Mouse (Mus musculus): ENCODE results near the gene Rad54l2. TPM values are rescaled to one million over a fixed set of nuclear protein-coding genes. Genes with fewer than 3 reads are reported as not detected.
A peak's percentile ranks its signal among the peaks of the same experiment; 100 is the strongest.

Gene Rad54l2
- polyA plus RNA-seq (2015; fragmentation: Nextera tagmentation; extraction: Ambion mirVana) = 8.2 and 8.8 TPM in 2 replicates

DNA sequence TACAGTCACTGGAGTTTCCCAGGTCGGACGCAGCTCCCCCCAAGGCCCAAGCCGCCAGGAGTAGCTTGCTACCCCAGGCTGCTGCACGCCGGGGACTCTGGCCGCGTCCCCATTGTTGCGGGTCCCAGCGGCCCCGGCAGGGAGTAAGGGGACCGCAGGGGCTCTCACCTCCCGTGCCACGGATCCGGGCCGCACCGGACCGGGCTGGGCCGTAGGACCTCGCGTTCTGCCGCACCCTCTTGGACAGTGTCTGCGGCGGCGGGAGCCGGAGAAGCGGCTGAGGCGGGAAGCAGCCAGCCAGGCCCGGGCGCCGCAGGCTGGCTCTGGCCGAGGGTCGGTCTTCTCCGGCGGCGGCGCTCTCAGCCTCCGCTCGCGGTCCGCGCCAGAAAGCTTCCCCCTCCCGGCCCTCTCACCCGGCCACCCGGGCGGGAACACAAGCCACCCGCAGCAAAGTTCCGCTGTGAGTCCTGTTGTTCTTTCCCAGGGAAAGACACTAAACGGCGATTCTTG, at the start of gene Rad54l2:
Gene Rad54l2 (minus strand): TSS at position 383 of the 510 bp plus-strand sequence.
- WGBS = under 1% methylated on average over 49 of the region's 49 CpGs
- peak; percentile 92 for ATAC-seq (ENCODE audit: low FRiP score)
- peak within 1 kb of the TSS; percentile 98 for H3K9ac ChIP-seq
- H3K9me3 ChIP-seq = no peaks in the 10 kb centered on the region
- H3K27ac ChIP-seq = peak within 1 kb of the TSS; percentile 84
- H3K4me3 ChIP-seq = peak within 1 kb of the TSS; percentile 84
- H3K36me3 ChIP-seq = no peaks in the 10 kb centered on the region
- peaks cover 26% of the 10 kb centered on the region for H3K4me1 ChIP-seq (replicated peaks)
- H3K27me3 ChIP-seq = 0 out of 2 replicates have a peak, but pooled peaks cover 3% of the 10 kb centered on the region
- peak within 1 kb of the TSS; percentile 89 for H3K4me2 ChIP-seq

DNA sequence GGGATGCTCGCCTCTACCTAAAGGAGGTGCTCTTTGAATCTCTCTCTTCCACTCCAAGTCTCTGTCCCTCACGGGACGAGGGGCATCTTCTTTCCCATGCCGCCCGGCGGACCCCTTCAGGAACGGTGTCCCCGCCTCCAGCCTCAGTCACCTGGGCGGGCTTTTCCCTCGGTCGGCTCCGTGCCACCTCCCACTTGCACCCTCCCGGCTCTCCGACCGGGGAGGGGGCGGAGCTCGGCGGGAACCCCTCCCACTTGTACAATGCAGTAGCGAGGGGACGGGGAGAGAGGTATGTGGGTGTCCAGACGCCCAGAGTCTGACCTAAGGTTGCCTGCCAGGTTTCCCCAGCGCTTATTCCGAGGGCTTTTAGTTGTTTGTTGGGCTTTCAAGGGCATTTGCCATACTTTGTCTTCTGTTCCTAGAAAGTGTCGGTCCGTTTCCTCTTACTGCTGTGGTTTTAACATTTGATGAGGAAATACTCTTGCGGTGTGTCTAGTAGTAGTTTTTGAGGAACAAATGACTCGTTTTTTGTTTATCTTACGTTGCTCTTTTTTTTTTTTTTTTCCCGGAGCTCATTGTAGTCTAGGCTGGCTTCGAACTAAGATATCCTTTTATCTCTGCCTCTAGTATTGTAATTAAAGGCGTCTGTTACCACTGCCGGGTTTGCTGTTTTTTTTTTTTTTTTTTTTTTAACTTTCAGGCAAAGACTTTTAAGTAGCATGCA, 33.5 kb upstream of the Rad54l2 start:
- Histone ChIP-seq H3K4me2 (peak overlapping the region; percentile 89), H3K9ac (peak overlapping the region; percentile 89), H3K27ac (peak overlapping the region; percentile 94), H3K4me1 (replicated peaks) (peaks cover 10% of the 10 kb centered on the region), H3K27me3 (no peaks in the 10 kb centered on the region), H3K4me3 (peak overlapping the region; percentile 88), H3K36me3 (no peaks in the 10 kb centered on the region), H3K9me3 (no peaks in the 10 kb centered on the region)
- WGBS = 5% methylated on average over 31 of the region's 32 CpGs
- peak; percentile 67 for ATAC-seq (ENCODE audit: low FRiP score)

DNA sequence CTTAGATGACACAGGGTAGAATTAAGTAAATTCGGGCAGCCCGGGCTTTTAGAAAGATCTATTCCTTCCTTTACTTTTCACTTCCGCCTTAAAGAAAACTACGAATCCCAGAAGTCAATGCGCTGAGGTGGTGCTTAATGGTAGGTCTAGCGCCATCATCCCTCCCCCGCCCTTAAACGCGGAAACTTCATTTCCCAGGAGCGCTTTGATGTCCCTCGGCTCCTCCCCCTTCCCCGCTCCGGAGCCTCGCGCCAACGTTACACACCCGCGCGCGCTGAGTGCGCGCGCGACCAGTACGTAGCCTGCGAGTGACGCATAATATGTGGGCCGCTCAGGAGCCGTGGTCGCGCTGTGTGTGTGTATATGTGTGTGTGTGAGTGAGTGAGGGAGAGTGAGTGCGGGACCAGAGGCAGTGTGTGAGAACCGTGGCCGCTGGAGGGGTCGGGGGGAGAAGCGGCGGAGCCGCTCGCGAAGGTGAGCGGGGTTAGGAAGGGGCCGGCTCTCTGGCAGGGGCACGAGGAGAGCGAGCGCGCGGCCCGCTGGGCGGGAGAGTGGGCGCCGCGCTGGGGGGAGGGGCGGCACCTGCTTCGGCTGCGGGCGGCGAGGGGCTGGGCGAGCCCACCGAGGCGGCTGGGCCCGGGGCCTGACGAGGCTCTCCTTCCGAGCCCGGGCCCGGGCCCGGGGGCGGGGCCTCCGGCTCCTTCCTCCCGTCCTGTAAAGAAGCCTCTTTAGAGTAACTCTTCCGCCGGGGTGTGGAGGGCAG, 32.8 kb upstream of the Rad54l2 start, which contains the start of gene Dcaf1:
Gene Dcaf1 (plus strand): TSS at position 257 of the 763 bp plus-strand sequence.
- Histone ChIP-seq H3K4me2 (peak within 1 kb of the TSS; percentile 89), H3K36me3 (no peaks in the 10 kb centered on the region), H3K4me1 (replicated peaks) (peaks cover 10% of the 10 kb centered on the region), H3K9me3 (no peaks in the 10 kb centered on the region), H3K27ac (peak within 1 kb of the TSS; percentile 94), H3K9ac (peak within 1 kb of the TSS; percentile 89), H3K4me3 (peak within 1 kb of the TSS; percentile 88), H3K27me3 (no peaks in the 10 kb centered on the region)
- ATAC-seq (ENCODE audit: low FRiP score) = peak; percentile 98
- WGBS = under 1% methylated on average over 56 of the region's 71 CpGs

DNA sequence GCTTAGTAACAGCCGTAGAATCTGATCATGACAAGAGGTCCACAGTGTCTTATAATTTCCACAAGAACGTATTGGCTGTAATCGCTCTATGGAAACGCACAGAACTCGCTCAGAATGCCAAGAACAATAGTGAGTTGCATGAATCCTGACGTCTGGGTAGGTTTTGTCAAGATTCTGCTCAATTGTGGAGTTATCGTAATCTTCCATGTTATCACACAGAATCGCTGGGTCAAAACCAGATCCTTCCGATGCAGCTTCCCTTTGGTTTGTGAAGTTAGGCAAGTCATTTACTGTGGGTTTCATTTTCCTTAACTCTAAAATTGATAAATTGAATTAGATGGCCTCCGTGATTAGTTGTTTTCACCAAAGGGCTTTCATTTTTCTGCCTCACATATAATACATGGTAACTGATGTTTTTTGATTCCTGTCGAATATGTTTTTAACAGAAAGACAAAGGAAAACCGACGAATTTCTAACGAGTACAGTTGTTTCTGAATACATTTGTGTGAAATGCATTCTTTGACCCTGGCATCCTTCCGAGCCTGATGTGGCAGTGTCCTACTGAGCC, 32.1 kb upstream of the Rad54l2 start:
- 52% methylated on average over 15 of the region's 15 CpGs for WGBS
- no peaks in the 10 kb centered on the region for H3K27me3 ChIP-seq
- no peaks in the 10 kb centered on the region for H3K36me3 ChIP-seq
- no peaks in the 10 kb centered on the region for H3K9me3 ChIP-seq
- H3K4me3 ChIP-seq = peak overlapping the region; percentile 88
- H3K9ac ChIP-seq = peak overlapping the region; percentile 61
- ATAC-seq (ENCODE audit: low FRiP score) = no peak
- H3K27ac ChIP-seq = peak overlapping the region; percentile 19; the same call in 1 of the 2 replicates
- H3K4me1 ChIP-seq (replicated peaks) = peaks cover 10% of the 10 kb centered on the region
- H3K4me2 ChIP-seq = peak overlapping the region; percentile 89

DNA sequence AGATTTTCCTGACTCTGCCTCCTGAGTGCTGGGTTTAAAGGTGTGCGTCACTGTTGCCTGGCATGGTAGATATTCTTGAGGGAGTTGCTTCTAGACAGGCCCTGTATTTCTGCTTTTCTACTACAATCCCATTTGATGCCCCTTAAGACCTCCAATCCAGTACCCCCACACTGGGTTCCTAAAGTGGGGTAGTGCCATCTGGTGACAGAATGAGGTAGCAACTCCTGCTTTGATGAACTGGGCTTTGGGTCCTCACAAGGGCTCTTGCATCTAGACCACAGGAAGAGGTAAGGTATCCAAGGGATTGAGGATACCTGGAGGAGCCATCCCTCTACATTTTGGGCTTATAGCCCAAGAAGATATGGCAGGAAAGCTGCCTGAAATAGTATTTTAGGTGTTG, 30.2 kb upstream of the Rad54l2 start:
- Histone ChIP-seq H3K27me3 (no peaks in the 10 kb centered on the region), H3K27ac (no peak overlapping the region), H3K4me3 (no peak overlapping the region), H3K9me3 (no peaks in the 10 kb centered on the region), H3K4me1 (replicated peaks) (peaks cover 10% of the 10 kb centered on the region), H3K4me2 (no peak overlapping the region), H3K36me3 (no peaks in the 10 kb centered on the region), H3K9ac (no peak overlapping the region)
- 89% methylated on average over 1 of the region's 1 CpGs for WGBS
- ATAC-seq (ENCODE audit: low FRiP score) = no peak

DNA sequence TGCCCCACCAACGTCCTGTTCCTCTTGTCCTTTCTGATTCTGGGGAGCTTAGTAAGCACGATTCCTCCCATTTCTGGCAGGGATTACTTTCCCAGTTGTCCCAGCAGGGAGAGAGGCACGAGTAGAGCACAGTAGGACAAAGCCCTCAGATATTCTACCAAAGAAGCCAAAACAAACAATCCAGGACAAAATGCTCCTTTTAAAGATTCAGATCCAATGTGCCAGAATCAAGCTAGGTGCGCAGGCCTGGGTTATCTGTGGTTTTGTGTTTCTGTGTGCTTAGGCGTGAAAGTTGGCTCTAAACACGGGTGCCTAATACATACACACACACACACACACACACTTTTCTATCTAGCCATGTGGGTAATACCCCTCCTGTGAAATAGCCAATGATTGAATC, 29.2 kb upstream of the Rad54l2 start:
- Histone ChIP-seq H3K9me3 (no peaks in the 10 kb centered on the region), H3K27ac (no peak overlapping the region), H3K4me2 (no peak overlapping the region), H3K9ac (no peak overlapping the region), H3K27me3 (no peaks in the 10 kb centered on the region), H3K36me3 (no peaks in the 10 kb centered on the region), H3K4me1 (replicated peaks) (peaks cover 8% of the 10 kb centered on the region), H3K4me3 (no peak overlapping the region)
- 78% methylated on average over 6 of the region's 6 CpGs for WGBS
- ATAC-seq (ENCODE audit: low FRiP score) = no peak

DNA sequence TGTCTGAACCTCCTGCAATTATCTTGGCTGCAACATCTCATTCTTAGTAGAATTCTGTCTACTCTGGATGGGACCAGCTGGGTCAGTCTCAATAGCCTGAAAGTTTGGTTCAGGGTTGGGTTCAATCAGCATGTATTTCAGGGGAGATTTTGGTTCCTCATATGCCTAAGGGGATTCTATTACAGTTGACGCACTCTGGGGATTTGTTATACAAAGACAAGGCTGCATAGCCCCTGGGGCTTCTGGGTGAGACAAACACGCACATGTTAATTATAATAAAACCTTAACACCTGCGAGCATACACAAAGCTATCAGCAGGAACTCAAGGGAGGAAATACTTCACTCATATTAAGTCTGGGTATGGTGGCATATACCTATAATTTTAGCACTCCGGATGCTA, 17.5 kb upstream of the Rad54l2 start:
- Histone ChIP-seq H3K27ac (no peak overlapping the region), H3K9me3 (peaks cover 15% of the 10 kb centered on the region), H3K9ac (no peak overlapping the region), H3K4me1 (replicated peaks) (no peaks in the 10 kb centered on the region), H3K27me3 (no peaks in the 10 kb centered on the region), H3K36me3 (no peaks in the 10 kb centered on the region), H3K4me3 (no peak overlapping the region), H3K4me2 (no peak overlapping the region)
- ATAC-seq (ENCODE audit: low FRiP score) = no peak
- WGBS = 81% methylated on average over 4 of the region's 4 CpGs

DNA sequence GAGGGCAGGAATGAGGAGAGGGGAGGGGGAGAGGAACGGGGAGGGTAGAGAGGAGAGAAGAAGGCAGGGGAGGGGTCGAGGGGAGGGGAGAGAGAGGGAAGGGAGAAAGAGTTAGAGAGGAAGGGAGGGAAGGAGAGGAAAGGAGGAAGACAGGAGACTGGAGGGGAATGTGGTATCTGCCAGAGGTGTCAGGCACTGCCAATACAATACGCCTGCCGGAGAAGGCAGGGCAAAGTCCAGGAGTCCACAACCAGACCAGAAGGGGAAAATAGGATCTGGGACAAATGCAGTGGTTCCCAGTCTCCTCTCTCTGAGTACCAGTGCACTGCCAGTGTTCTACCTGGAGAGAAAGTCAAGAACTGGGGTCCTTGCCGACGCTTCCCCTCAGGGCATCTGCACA, 1.8 kb upstream of the Rad54l2 start:
- no peaks in the 10 kb centered on the region for H3K9me3 ChIP-seq
- no peaks in the 10 kb centered on the region for H3K36me3 ChIP-seq
- no peak overlapping the region for H3K4me3 ChIP-seq
- no peak overlapping the region for H3K4me2 ChIP-seq
- no peak overlapping the region for H3K27ac ChIP-seq
- H3K27me3 ChIP-seq = 0 out of 2 replicates have a peak, but pooled peaks cover 3% of the 10 kb centered on the region
- no peak for ATAC-seq (ENCODE audit: low FRiP score)
- H3K9ac ChIP-seq = no peak overlapping the region
- peaks cover 22% of the 10 kb centered on the region for H3K4me1 ChIP-seq (replicated peaks)
- 67% methylated on average over 6 of the region's 6 CpGs for WGBS

DNA sequence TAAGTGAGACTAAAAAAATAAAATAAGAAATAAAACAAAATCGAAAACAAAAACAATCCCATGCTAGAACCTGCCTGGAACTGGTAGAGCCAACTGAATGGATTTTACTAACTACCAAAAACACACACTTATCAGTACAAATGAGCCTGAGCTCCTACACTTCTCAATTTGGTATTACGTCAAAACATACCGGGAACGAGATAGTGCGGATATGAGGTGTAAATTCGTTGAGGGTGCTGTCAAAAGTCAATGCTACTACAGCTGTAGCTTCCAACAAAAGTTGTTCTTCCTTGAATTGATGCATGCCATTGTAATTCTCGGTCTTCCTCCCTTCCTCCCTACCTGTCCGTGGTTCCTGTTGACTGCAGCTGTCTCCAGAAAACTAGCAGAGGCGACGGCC, 369 bp upstream of the Rad54l2 start:
- WGBS = 19% methylated on average over 10 of the region's 10 CpGs
- Histone ChIP-seq H3K4me1 (replicated peaks) (peaks cover 26% of the 10 kb centered on the region), H3K4me2 (peak overlapping the region; percentile 89), H3K9ac (peak overlapping the region; percentile 98), H3K27me3 (0 out of 2 replicates have a peak, but pooled peaks cover 3% of the 10 kb centered on the region), H3K36me3 (no peaks in the 10 kb centered on the region), H3K27ac (no peak overlapping the region), H3K9me3 (no peaks in the 10 kb centered on the region), H3K4me3 (peak overlapping the region; percentile 84)
- ATAC-seq (ENCODE audit: low FRiP score) = peak; percentile 38

DNA sequence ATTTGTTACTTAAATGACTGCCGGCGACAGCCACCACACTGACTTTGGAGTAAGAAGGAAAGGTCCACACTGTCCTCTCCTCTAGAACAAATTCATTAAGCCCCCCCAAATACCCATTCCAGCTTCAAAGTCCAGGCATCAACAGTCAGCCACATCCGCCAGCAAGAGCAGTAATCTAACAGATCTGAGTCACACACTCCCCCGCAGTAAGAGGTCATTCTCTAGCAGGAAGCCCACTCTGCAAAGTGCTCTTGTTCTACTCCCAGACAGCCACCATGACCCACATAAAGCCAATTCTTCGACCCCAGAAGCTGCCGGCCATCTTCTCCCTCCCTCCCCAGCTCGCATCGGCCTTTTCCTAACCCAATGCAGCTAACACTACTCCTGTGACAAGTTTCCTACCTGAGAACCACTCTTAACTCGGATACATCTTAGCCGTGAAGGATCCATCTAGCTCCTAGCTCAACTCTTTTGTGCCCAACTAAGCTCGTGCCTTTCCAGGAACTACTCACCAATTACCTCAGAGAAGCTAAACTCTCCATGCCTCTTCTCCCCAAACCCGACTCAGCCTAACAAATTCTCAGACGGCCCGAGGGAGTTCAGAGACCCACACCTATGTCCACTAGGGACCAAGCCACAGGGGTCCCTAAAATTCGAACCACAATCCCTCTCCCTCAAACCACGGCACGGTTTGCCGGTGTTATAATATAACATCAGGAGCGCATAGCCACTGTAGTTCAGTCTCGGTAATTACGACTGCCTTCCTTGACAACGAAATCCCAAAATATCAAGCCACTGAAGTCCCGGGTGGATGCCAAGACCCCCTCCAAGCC, 799 bp downstream of the Rad54l2 start:
- WGBS = 9% methylated on average over 23 of the region's 23 CpGs
- H3K4me2 ChIP-seq = peak overlapping the region; percentile 89

DNA sequence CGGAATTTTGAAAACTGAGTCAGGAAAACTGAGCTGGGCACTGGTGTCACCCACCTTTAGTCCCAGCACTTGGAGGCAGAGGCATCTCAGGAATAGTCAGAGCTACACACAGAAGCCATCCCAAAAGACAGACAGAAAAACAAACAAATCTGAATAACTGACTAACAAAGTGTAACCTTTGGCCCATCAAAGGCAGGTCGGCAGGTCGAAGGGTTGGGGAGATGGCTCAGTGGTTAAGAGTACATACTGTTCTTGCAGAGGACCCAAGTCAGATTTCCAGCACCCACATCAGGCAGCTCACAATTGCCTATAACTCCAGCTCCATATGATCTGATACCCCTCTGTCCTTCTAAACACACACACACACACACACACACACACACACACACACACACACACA, 3.8 kb downstream of the Rad54l2 start:
- Histone ChIP-seq H3K27me3 (no peaks in the 10 kb centered on the region), H3K9ac (no peak overlapping the region), H3K9me3 (no peaks in the 10 kb centered on the region), H3K36me3 (no peaks in the 10 kb centered on the region), H3K4me3 (no peak overlapping the region), H3K27ac (no peak overlapping the region), H3K4me2 (no peak overlapping the region), H3K4me1 (replicated peaks) (peaks cover 26% of the 10 kb centered on the region)
- no peak for ATAC-seq (ENCODE audit: low FRiP score)
- WGBS = 91% methylated on average over 3 of the region's 3 CpGs

More for the DNA sequence above, 799 bp downstream of the Rad54l2 start:
- Histone ChIP-seq H3K36me3 (no peaks in the 10 kb centered on the region), H3K4me1 (replicated peaks) (peaks cover 26% of the 10 kb centered on the region), H3K27ac (peak overlapping the region; percentile 84), H3K4me3 (peak overlapping the region; percentile 84), H3K27me3 (0 out of 2 replicates have a peak, but pooled peaks cover 3% of the 10 kb centered on the region), H3K9me3 (no peaks in the 10 kb centered on the region), H3K9ac (peak overlapping the region; percentile 98)
- ATAC-seq (ENCODE audit: low FRiP score) = peak; percentile 22; the same call in 1 of the 2 replicates

All from hindbrain, embryonic 13.5 days (tissue).